Mouse (Mus musculus) kidney, adult 9 months (tissue): ENCODE results near the gene Fgf12.

Experiments
- DNase-seq: peaks from one replicate; pipeline ENCODE4 v3.0.0; 2022

The Fgf12 gene

GRCm38 (mm10) chr16:28752638-28753118 is at the start of gene Fgf12:
Gene Fgf12 (minus strand): TSS chr16:28753068.
- DNase-seq, result no peak

- DNase-seq, result peak; percentile 28
These were observed 40.2 kb upstream of the Fgf12 start for GRCm38 (mm10) chr16:28793115-28793514.

- no peak for DNase-seq
These were observed 17.4 kb upstream of the Fgf12 start for GRCm38 (mm10) chr16:28770276-28770675.

GRCm38 (mm10) chr16:28761417-28761976 is 8.6 kb upstream of the Fgf12 start:
- no peak for DNase-seq

GRCm38 (mm10) chr16:28753124-28753917 is 453 bp upstream of the Fgf12 start:
- DNase-seq, result peak; percentile 5

GRCm38 (mm10) chr16:28734461-28734860 is 18.4 kb downstream of the Fgf12 start:
- DNase-seq, result no peak

- no peak for DNase-seq
These were observed 26.1 kb downstream of the Fgf12 start for GRCm38 (mm10) chr16:28726792-28727191.

GRCm38 (mm10) chr16:28706623-28707022 is 46.2 kb downstream of the Fgf12 start:
- DNase-seq, result no peak

- no peak for DNase-seq
These were observed 52.5 kb downstream of the Fgf12 start for GRCm38 (mm10) chr16:28700346-28700745.

GRCm38 (mm10) chr16:28696851-28697250 is 56.0 kb downstream of the Fgf12 start:
- no peak for DNase-seq

- no peak for DNase-seq
These were observed 58.6 kb downstream of the Fgf12 start for GRCm38 (mm10) chr16:28694113-28694899.

- DNase-seq, result no peak
These were observed 63.9 kb downstream of the Fgf12 start for GRCm38 (mm10) chr16:28688861-28689385.

- no peak for DNase-seq
These were observed 71.2 kb downstream of the Fgf12 start for GRCm38 (mm10) chr16:28681625-28682024.

- no peak for DNase-seq
These were observed 84.0 kb downstream of the Fgf12 start for GRCm38 (mm10) chr16:28668815-28669347.

- DNase-seq, result no peak
These were observed 100.2 kb downstream of the Fgf12 start for GRCm38 (mm10) chr16:28652640-28653039.

GRCm38 (mm10) chr16:28650589-28650988 is 102.3 kb downstream of the Fgf12 start:
- DNase-seq, result no peak

GRCm38 (mm10) chr16:28645030-28645429 is 107.8 kb downstream of the Fgf12 start:
- no peak for DNase-seq

- no peak for DNase-seq
These were observed 121.1 kb downstream of the Fgf12 start for GRCm38 (mm10) chr16:28631721-28632120.

- no peak for DNase-seq
These were observed 121.9 kb downstream of the Fgf12 start for GRCm38 (mm10) chr16:28630771-28631484.

- no peak for DNase-seq
These were observed 126.6 kb downstream of the Fgf12 start for GRCm38 (mm10) chr16:28626259-28626658.

GRCm38 (mm10) chr16:28625689-28626088 is 127.2 kb downstream of the Fgf12 start:
- DNase-seq, result no peak

GRCm38 (mm10) chr16:28614412-28614811 is 138.5 kb downstream of the Fgf12 start:
- DNase-seq, result no peak
